Mouse (Mus musculus): ENCODE data around the gene Ubac1. TPM values are rescaled to one million over a fixed set of nuclear protein-coding genes. Genes with fewer than 3 reads are reported as not detected.

The Ubac1 gene
- polyA plus RNA-seq, 1 experiment from 2014 or later: 82.3 TPM

DNA sequence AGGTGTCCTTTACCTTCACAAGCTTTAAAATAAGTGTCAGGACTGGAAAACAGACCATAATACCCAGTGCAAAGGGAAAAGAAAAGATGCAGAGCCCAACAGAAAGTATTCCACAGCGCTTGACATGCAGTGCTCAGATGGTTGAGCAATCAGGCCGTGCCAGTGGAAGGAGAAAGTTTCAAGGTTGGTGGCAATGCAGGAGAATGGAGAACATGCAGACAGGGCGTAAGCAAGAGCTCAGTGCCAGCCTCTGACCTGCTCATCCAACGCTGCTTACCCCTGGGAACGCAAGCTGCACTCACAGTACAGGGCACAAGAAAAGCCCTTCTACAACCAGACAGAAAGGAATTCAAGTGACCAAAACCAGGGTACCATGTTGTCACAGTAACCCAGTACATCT, 20.4 kb downstream of the Ubac1 start:
- Histone ChIP-seq H3K9me3 (replicated peaks; ENCODE audit: low read length) (no peaks in the 10 kb centered on the region), H3K4me1 (replicated peaks; ENCODE audit: insufficient read depth, low read length) (no peaks in the 10 kb centered on the region), H3K4me3 (replicated peaks; ENCODE audit: low read depth, low read length) (no peak overlapping the region), H3K4me2 (ENCODE audit: low read length) (no peak overlapping the region), H3K36me3 (ENCODE audit: insufficient read depth, low read length) (peaks cover 61% of the 10 kb centered on the region), H3K27ac (no peak overlapping the region), H3K9ac (ENCODE audit: low read depth, low read length) (no peak overlapping the region), H3K27me3 (ENCODE audit: insufficient read depth, low read length) (no peaks in the 10 kb centered on the region)
- no peak for DNase-seq (ENCODE audit: low spot score)
- no peak for TF ChIP-seq CTCF (IDR thresholded peaks at IDR 0.05; ENCODE audit: low read depth)
- 94% methylated on average over 5 of the region's 5 CpGs for WGBS
- ATAC-seq (replicated peaks; ENCODE audit: low FRiP score, low read depth): no peak

DNA sequence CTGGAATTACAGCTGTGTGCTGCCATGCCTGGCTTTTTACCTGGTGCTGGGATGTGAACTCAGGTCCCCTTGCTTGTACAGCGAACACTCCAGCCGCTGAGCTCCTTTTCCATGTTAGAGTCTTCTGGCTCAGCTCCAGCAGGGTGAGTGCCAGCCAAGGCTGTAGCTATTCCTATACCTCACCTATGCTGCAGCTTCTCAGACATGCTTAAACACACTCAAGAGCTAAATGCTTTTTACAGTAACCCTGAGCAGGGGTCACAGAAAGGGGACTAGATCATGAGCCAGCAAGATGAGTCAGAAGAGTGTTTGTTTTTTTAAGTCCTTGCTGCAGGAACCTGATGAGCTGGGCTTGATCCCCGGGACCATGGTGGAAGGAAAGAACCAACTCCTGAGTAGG, 23.8 kb downstream of the Ubac1 start:
- ATAC-seq (replicated peaks; ENCODE audit: low FRiP score, low read depth): no peak
- H3K36me3 ChIP-seq (ENCODE audit: insufficient read depth, low read length): peaks cover 45% of the 10 kb centered on the region
- no peaks in the 10 kb centered on the region for H3K4me1 ChIP-seq (replicated peaks; ENCODE audit: insufficient read depth, low read length)
- no peak overlapping the region for H3K4me2 ChIP-seq (ENCODE audit: low read length)
- H3K27ac ChIP-seq: no peak overlapping the region
- TF ChIP-seq CTCF (IDR thresholded peaks at IDR 0.05; ENCODE audit: low read depth): no peak
- no peaks in the 10 kb centered on the region for H3K27me3 ChIP-seq (ENCODE audit: insufficient read depth, low read length)
- H3K9me3 ChIP-seq (replicated peaks; ENCODE audit: low read length): no peaks in the 10 kb centered on the region
- no peak for DNase-seq (ENCODE audit: low spot score)
- no peak overlapping the region for H3K4me3 ChIP-seq (replicated peaks; ENCODE audit: low read depth, low read length)
- 85% methylated on average over 3 of the region's 3 CpGs for WGBS
- no peak overlapping the region for H3K9ac ChIP-seq (ENCODE audit: low read depth, low read length)

DNA sequence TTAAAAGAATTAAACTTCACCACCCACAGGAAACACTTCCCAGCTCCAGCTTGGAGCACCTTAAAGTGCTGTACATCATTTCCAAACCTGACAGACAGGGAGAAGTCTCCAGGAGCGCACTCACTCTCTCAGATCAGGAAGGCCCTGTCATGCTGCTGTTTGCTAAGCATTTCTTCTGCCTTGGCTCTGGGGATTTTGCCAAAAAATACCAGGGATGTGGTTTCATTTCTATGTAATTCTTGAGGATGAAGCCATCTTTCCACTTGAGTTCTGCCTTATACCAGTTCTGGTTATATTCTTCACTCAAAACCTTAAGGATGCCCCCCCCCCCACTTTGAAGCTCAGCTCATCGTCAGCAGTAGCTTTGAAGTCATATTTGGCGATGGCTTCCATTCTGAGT, 26.8 kb downstream of the Ubac1 start:
- no peaks in the 10 kb centered on the region for H3K4me1 ChIP-seq (replicated peaks; ENCODE audit: insufficient read depth, low read length)
- H3K9me3 ChIP-seq (replicated peaks; ENCODE audit: low read length): no peaks in the 10 kb centered on the region
- H3K36me3 ChIP-seq (ENCODE audit: insufficient read depth, low read length): peaks cover 24% of the 10 kb centered on the region
- 80% methylated on average over 3 of the region's 3 CpGs for WGBS
- no peak overlapping the region for H3K4me3 ChIP-seq (replicated peaks; ENCODE audit: low read depth, low read length)
- no peaks in the 10 kb centered on the region for H3K27me3 ChIP-seq (ENCODE audit: insufficient read depth, low read length)
- H3K9ac ChIP-seq (ENCODE audit: low read depth, low read length): no peak overlapping the region
- no peak overlapping the region for H3K27ac ChIP-seq
- no peak for TF ChIP-seq CTCF (IDR thresholded peaks at IDR 0.05; ENCODE audit: low read depth)
- H3K4me2 ChIP-seq (ENCODE audit: low read length): no peak overlapping the region
- ATAC-seq (replicated peaks; ENCODE audit: low FRiP score, low read depth) (no peak), DNase-seq (ENCODE audit: low spot score) (no peak)

DNA sequence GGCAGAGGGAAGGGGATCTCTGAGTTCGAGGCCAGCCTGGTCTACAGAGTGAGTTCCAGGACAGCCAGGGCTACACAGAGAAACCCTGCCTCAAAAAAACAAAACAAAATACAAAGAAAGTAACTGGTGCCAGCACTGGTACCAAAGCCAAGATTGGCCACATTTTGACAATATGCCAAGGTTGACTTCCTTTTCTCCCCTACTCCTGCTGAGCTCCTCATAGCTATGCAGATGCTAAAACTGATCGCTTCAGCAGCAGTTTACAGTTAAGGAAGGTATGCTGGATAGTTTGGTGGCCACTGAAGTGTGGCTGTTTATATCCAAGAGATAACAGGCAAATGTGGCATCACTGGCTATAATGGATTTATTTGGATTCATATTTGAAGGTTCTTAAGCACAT, 29.3 kb downstream of the Ubac1 start:
- WGBS: 64% methylated on average over 2 of the region's 2 CpGs
- no peak overlapping the region for H3K4me3 ChIP-seq (replicated peaks; ENCODE audit: low read depth, low read length)
- H3K36me3 ChIP-seq (ENCODE audit: insufficient read depth, low read length): no peaks in the 10 kb centered on the region; the same call in 1 of the 2 replicates
- no peaks in the 10 kb centered on the region for H3K9me3 ChIP-seq (replicated peaks; ENCODE audit: low read length)
- H3K27me3 ChIP-seq (ENCODE audit: insufficient read depth, low read length): no peaks in the 10 kb centered on the region
- no peak for DNase-seq (ENCODE audit: low spot score)
- no peak overlapping the region for H3K9ac ChIP-seq (ENCODE audit: low read depth, low read length)
- ATAC-seq (replicated peaks; ENCODE audit: low FRiP score, low read depth): no peak
- no peaks in the 10 kb centered on the region for H3K4me1 ChIP-seq (replicated peaks; ENCODE audit: insufficient read depth, low read length)
- H3K27ac ChIP-seq: no peak overlapping the region
- H3K4me2 ChIP-seq (ENCODE audit: low read length): no peak overlapping the region
- TF ChIP-seq CTCF (IDR thresholded peaks at IDR 0.05; ENCODE audit: low read depth): no peak

DNA sequence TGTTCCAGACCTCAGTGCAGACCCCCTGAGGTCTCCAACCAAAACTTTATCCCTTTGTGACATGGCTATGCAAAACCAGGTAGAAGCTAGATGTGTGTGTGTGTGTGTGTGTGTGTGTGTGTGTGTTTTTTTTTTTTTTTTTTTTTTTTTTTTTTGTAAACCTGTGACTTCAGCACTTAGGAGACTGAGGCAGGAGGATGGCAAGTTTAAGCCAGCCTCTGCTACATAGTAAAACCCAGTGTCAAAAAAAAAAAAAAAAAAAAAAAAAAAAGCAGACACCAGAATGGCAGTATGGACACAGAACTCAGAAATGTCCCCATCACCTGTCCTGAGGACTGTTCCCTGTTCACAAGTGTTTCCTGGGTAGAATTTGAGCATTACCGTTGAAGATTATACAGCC, 31.9 kb downstream of the Ubac1 start:
- H3K27ac ChIP-seq: no peak overlapping the region
- no peaks in the 10 kb centered on the region for H3K36me3 ChIP-seq (ENCODE audit: insufficient read depth, low read length)
- 76% methylated on average over 1 of the region's 1 CpGs for WGBS
- H3K9ac ChIP-seq (ENCODE audit: low read depth, low read length): no peak overlapping the region
- H3K9me3 ChIP-seq (replicated peaks; ENCODE audit: low read length): no peaks in the 10 kb centered on the region
- ATAC-seq (replicated peaks; ENCODE audit: low FRiP score, low read depth): no peak
- H3K27me3 ChIP-seq (ENCODE audit: insufficient read depth, low read length): no peaks in the 10 kb centered on the region
- no peak for DNase-seq (ENCODE audit: low spot score)
- no peak overlapping the region for H3K4me2 ChIP-seq (ENCODE audit: low read length)
- TF ChIP-seq CTCF (IDR thresholded peaks at IDR 0.05; ENCODE audit: low read depth): no peak
- no peaks in the 10 kb centered on the region for H3K4me1 ChIP-seq (replicated peaks; ENCODE audit: insufficient read depth, low read length)
- H3K4me3 ChIP-seq (replicated peaks; ENCODE audit: low read depth, low read length): no peak overlapping the region

DNA sequence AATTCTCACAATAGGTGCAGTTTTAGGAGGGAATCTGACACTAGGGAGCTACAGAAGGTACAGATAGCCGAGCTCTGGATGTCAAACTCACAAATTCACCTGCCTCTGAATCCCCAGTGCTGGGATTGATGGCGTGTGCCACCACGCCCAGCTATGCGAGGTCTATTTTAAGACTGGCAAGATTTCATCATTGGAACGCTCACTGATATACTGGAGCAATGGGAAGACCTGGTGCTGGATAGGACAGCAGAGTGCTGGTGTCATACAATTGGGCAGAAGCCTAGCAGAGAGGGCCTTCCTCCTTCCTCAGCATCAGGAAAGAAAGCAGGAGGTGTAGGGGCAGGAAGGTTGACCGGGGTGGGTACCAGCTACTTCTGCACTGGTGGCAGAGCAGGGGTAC, 33.7 kb downstream of the Ubac1 start:
- no peak for ATAC-seq (replicated peaks; ENCODE audit: low FRiP score, low read depth)
- H3K4me1 ChIP-seq (replicated peaks; ENCODE audit: insufficient read depth, low read length): peaks cover 3% of the 10 kb centered on the region; the same call in 1 of the 2 replicates
- H3K36me3 ChIP-seq (ENCODE audit: insufficient read depth, low read length): no peaks in the 10 kb centered on the region
- H3K4me2 ChIP-seq (ENCODE audit: low read length): no peak overlapping the region
- WGBS: 86% methylated on average over 6 of the region's 6 CpGs
- H3K27me3 ChIP-seq (ENCODE audit: insufficient read depth, low read length): no peaks in the 10 kb centered on the region
- H3K27ac ChIP-seq: no peak overlapping the region
- no peaks in the 10 kb centered on the region for H3K9me3 ChIP-seq (replicated peaks; ENCODE audit: low read length)
- TF ChIP-seq CTCF (IDR thresholded peaks at IDR 0.05; ENCODE audit: low read depth): no peak
- H3K9ac ChIP-seq (ENCODE audit: low read depth, low read length): no peak overlapping the region
- H3K4me3 ChIP-seq (replicated peaks; ENCODE audit: low read depth, low read length): no peak overlapping the region
- no peak for DNase-seq (ENCODE audit: low spot score)

DNA sequence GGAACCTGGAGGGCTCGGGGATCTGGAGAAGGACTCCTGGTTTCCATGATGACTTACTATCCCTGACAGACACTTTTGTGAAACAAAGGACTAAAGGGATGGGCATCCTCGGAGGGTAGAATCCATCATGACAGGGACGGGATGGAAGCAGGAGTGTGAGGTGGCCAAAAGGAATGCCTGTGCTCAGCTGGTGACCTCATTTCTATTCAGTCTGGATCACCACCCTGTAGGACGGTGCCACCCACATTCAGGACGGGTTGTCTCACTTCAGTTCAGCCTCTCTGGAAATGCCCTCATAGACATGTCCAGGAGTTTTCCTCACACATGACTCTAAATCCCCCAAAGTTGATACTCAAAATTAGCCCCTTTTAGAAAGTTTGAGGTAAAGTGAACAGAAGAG, 34.9 kb downstream of the Ubac1 start:
- Histone ChIP-seq H3K4me2 (ENCODE audit: low read length) (no peak overlapping the region), H3K4me1 (replicated peaks; ENCODE audit: insufficient read depth, low read length) (peaks cover 10% of the 10 kb centered on the region), H3K9me3 (replicated peaks; ENCODE audit: low read length) (no peaks in the 10 kb centered on the region), H3K36me3 (ENCODE audit: insufficient read depth, low read length) (no peaks in the 10 kb centered on the region), H3K4me3 (replicated peaks; ENCODE audit: low read depth, low read length) (no peak overlapping the region), H3K27me3 (ENCODE audit: insufficient read depth, low read length) (no peaks in the 10 kb centered on the region), H3K9ac (ENCODE audit: low read depth, low read length) (no peak overlapping the region), H3K27ac (no peak overlapping the region)
- no peak for DNase-seq (ENCODE audit: low spot score)
- 73% methylated on average over 5 of the region's 5 CpGs for WGBS
- ATAC-seq (replicated peaks; ENCODE audit: low FRiP score, low read depth): no peak
- TF ChIP-seq CTCF (IDR thresholded peaks at IDR 0.05; ENCODE audit: low read depth): no peak

All from kidney, postnatal 0 days (tissue).